Mouse (Mus musculus) T-helper 2 cell (primary cell): ENCODE measurements around the gene Plxnb2.

Experiments used
- in situ Hi-C: fragments of 300-600 bp; cut with MboI, MseI; formaldehyde crosslinking; loops from one replicate; pipeline ENCODE4 v1.15.1; 2025; ENCODE audit warnings: high pct_unique_total_duplicates

Plxnb2 gene

DNA sequence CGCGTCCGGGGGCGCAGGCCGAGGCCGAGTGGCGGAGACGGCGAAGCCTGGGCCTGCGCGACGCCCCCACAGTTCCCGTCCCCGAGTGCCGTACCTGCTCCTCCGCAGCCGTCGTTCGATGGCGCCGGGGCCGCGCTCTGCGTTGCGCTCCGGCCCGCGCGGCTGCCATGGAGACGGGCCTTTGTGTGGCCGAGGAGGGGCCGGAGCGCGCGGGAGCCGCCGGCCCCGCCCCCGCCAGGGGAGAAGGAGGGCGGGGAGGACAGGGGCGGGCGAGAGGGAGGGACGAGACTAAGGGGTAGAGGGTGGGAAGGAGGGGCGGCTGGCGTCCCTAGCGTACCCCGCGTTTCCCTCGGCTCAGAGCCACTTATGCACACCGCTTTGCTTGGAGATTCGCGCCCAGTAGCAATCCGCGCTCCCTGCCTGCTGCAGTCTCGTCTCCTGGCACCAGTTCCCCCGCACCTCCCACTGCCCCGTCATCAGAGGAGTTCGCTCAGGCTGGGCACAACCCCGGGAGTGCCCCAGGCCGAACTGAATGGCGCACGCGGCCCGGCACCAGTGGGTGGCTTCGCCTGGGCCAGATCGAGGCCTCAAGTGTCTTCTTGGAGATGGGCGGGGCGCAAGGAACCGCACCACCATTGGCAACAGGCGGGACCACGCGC, at the start of gene Plxnb2:
Gene Plxnb2 (minus strand): TSS at position 218 of the 659 bp plus-strand sequence.
- in situ Hi-C loops = no loop called here

- in situ Hi-C loops = no loop called here
Observed at GRCm38 (mm10) chr15:89215611-89216233, 35.1 kb upstream of the Plxnb2 start.

DNA sequence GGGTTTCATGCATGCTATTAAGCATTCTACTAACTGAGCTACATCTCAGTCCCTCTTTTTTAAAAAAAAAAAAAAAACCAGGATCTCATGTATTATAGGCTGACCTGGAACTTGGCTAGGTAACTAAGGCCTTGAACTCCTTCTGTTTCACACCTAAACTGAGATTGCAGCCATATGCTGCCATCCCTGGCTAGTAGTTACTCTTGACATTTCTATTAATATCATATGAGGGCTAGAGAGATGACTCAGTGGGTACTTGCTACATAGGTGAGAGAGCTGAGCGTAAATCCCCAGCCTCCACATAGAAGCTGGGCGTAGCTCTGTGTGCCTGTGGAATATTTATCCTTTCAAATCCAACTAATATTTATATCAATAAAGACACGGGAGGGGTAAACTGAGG, 34.4 kb upstream of the Plxnb2 start:
- in situ Hi-C loops = no loop called here

DNA sequence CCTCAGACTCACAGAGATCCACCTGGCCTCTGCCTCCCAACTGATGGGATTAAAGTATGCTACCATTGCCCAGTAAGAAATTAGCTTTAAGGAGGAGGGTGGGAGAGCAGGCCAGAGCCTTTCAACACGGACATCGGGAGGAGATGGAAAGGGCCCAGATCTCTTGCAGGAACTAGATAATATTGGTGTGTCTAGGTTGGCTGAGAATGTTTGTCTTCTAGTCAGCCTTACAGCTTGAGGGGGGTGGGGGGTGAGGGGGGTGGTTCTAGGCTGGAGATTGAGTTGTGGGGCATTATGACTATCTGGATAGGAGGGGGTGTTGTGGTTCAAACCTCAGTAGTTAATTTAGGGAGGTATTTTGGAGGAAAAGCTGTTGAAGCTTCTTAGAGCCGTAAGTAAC, 32.9 kb upstream of the Plxnb2 start:
- in situ Hi-C loops = no loop called here

- in situ Hi-C loops = no loop called here
Observed at GRCm38 (mm10) chr15:89212495-89212894, 31.9 kb upstream of the Plxnb2 start.

GRCm38 (mm10) chr15:89211716-89212461, 31.3 kb upstream of the Plxnb2 start:
- in situ Hi-C loops = no loop called here

GRCm38 (mm10) chr15:89210915-89211715, 30.5 kb upstream of the Plxnb2 start, which contains the start of gene Ppp6r2:
Gene Ppp6r2, plus strand, starts transcription at chr15:89211553.
- in situ Hi-C loops = no loop called here

DNA sequence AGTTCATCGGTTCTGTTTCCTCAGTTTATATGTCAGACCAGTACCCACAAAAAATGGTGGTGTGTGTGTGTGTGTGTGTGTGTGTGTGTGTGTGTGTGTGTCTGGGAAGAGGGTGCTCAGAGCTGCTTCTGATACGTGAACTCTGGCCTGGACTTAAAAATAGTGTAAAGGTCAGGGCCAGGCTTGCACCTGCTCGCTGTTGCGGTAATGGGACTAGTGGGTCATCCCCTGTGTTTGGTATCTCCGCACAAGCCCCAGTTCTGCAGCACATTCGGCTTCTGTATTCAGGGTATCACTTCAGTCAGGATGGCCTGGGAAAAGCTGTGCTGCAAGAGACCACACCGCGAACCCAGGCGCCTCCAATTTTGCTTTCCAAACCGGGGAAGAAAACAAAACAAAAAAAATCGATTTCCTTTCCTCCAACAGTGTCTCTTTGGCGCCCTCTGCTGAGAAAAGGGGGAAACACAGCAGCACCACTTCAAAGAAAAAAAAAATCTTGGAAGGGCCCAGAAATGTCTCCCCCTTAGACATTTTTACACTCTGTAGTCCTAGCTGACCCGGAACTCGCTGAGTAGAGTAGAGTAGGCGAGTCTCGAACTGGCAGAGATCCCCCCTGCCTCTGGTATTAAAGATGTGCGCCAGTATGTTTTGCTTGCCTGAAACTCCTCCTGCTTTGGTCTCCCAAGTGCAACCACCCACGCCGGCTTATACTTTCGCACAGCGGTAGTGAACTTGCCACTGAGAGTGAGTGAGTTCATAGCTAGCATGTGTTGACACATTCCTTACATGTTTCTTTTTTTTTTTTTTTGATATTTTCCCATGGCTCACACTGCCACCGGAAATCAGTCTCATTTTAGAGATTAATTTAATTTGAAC, 29.5 kb upstream of the Plxnb2 start:
- in situ Hi-C loops = no loop called here

GRCm38 (mm10) chr15:89207457-89207856, 26.9 kb upstream of the Plxnb2 start:
- in situ Hi-C loops = no loop called here

DNA sequence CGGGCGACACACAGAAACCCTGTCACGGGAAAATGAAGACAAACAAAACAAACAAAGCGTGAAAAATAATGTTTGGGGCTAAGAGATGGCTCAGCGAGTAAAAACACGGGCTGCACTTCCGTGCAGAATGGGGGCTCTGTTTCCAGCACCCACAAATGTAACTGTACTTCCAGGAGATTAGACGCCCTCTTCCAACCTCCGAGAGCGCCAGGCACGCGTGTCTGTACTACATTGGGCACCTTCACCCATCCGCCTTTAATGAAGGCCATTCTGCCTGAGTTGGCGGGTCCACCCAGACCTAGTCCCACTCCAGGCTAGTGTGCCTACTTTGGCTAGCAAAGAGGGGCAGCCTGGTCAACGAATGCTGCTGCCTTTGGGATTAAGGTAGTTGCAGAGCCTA, 16.5 kb upstream of the Plxnb2 start:
- in situ Hi-C loops = no loop called here

- in situ Hi-C loops = no loop called here
Observed at GRCm38 (mm10) chr15:89196313-89196706, 15.7 kb upstream of the Plxnb2 start, which contains the start of gene Dennd6b. Gene Dennd6b, minus strand, starts transcription at chr15:89196496.

- in situ Hi-C loops = no loop called here
Observed at GRCm38 (mm10) chr15:89195690-89196312, 15.2 kb upstream of the Plxnb2 start.

DNA sequence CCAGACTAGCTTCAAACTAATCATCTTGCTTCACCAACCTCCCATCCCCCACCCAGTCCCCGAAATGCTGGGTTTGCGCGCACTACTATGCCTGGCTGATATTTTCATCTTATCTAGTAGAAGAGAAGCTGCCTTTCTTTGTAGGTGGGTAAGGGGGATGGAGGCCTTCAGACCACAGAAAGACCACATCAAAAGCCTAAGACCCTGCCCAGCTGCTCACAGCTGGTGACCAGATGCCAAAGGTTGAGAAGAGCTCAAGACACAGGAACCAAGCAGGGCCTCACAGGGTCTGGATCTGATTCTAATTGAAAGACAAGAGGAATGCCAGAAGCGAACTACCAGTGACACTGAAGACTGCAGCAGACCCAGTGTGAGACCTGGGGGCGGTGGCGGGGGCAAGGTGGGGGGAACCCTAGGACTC, 14.7 kb upstream of the Plxnb2 start:
- in situ Hi-C loops = no loop called here

- in situ Hi-C loops = no loop called here
Observed at GRCm38 (mm10) chr15:89184937-89185227, 4.3 kb upstream of the Plxnb2 start.

DNA sequence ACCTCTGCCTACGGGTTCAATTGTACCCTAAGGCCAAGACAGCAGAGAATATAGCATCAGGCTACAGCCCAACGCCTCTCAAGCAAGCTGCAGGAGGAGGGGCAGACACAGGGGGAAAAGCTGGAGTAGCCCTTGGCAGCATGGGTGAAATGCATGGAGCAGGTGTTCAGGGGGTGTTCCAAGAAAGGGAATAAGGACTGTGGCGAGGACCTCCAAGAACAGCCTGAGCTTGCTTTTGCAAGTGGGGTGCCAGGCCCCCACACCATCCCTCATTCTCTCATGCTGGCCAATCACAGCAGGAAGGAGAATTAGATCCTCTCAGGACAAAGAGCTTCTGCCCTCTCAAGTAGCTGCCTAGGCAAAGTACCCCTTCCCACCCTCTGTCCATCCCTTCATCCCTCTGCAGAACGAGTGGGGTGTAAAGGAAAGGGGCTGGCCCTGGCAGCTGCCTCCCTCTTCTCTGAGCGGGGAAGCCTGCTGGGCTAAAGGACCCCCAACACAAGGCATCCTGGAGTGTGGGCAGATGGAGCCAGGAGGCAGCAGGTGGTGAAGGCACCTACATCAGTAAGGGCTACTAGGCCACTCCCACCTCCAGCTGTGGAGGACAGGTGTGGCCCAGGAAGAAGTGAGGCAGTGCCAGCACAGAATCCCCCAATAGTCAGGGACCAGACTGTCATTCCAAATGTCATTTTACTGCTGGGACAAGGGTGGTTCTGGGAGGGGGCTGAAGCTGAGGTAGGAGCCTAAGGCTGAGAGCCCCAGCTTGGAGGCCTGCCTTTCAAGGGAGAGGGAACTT, 3.8 kb upstream of the Plxnb2 start:
- in situ Hi-C loops = no loop called here

- in situ Hi-C loops = no loop called here
Observed at GRCm38 (mm10) chr15:89182842-89183241, 2.3 kb upstream of the Plxnb2 start.

GRCm38 (mm10) chr15:89182328-89182741, 1.7 kb upstream of the Plxnb2 start:
- in situ Hi-C loops = no loop called here

GRCm38 (mm10) chr15:89181561-89182270, 1.1 kb upstream of the Plxnb2 start:
- in situ Hi-C loops = no loop called here

DNA sequence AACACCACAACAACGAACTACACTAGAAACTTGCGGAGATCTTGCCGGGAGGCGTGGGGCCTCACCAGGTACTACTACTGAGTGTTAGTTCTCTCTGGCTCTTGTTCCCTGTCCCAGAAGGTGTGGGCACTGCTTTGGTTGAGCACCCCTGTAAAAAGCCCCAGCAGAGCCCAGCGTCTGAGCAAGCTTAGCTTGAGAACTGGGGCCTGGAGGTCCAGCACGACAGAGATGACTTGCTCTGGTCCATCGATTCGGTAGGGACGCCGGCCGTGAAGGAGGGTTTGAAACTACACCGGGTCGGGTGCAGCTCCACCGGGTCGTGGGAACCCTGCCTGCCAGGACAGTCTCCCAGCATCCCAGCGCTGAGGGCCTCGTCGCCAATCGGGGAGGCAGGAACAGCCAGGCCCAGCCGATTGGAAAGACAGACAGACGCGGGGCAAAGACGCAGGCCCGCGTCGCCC, 477 bp downstream of the Plxnb2 start:
- in situ Hi-C loops = no loop called here
